In genomic region chr14:99362956-99363355, GRCm38 (mm10) we compare ENCODE assay signal across 15 mouse cellular contexts.
"Had no signal": no experiment of that assay in that cellular context is flagged by ENCODE, and none has a peak within 500 bp of the region (broad histone marks: within the 10 kb centered on the region; RNA-seq: fewer than 3 reads in every experiment).

No protein-coding gene starts in this region.

- H3K27ac ChIP-seq: liver, embryonic 14.5 days; midbrain, embryonic 10.5 days; midbrain, embryonic 13.5 days; neural tube, embryonic 13.5 days had no signal

- H3K4me2 ChIP-seq: lung, embryonic 14.5 days; midbrain, embryonic 13.5 days; neural tube, embryonic 13.5 days had no signal

- H3K36me3 ChIP-seq: midbrain, embryonic 10.5 days; midbrain, embryonic 13.5 days; neural tube, embryonic 13.5 days had no signal

- ATAC-seq: midbrain, embryonic 13.5 days; midbrain, embryonic 16.5 days had no signal

- H3K9ac ChIP-seq: liver, embryonic 14.5 days; lung, embryonic 14.5 days; midbrain, embryonic 13.5 days; neural tube, embryonic 13.5 days had no signal

- H3K9me3 ChIP-seq: midbrain, embryonic 10.5 days; midbrain, embryonic 13.5 days; neural tube, embryonic 13.5 days had no signal

- H3K4me3 ChIP-seq: midbrain, embryonic 10.5 days; midbrain, embryonic 13.5 days; myocyte; neural tube, embryonic 13.5 days had no signal

- H3K27me3 ChIP-seq: midbrain, embryonic 13.5 days; neural tube, embryonic 13.5 days had no signal

- DNase-seq: lung, adult 18-20 months; lung, embryonic 14.5 days; lung, postnatal 10 days; lung, postnatal 4 days; right cerebral cortex, postnatal 14 days; spleen, adult 18-20 months; thymus, adult 2 months; thymus, postnatal 25 days; thymus, postnatal 4 days had no signal
